Mouse (Mus musculus) bone marrow, adult 2 months (tissue): ENCODE results near the gene Sptbn2.

Experiments
- CTCF ChIP-seq: fragments of 200-500 bp; IDR thresholded peaks from 2 replicates; pipeline ENCODE4 v1.5.1; 2011; ENCODE audit warnings: low read length, control low read depth; ENCODE audit not compliant: control insufficient read depth, insufficient read depth
- POLR2A ChIP-seq: fragments of 200-500 bp; IDR thresholded peaks from 2 replicates; pipeline ENCODE4 v1.6.1; 2011; ENCODE audit warnings: low read depth, mild to moderate bottlenecking, control low read depth, low read length, borderline replicate concordance; ENCODE audit not compliant: control insufficient read depth

DNA sequence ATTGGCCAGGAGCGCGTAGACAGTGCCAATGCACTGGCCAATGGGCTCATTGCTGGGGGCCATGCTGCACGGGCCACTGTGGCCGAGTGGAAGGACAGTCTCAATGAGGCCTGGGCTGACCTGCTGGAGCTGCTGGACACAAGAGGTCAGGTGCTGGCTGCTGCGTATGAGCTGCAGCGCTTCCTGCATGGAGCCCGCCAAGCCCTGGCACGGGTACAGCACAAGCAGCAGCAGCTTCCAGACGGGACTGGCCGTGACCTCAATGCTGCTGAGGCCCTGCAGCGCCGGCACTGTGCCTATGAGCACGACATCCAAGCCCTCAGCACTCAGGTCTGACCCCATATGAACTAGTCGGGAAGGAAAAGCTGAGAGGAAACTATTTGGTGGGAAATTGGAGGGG lies 35.6 kb downstream of the Sptbn2 start:
- TF ChIP-seq POLR2A (no peak; the same call in 1 of the 2 replicates), CTCF (no peak)
